Mouse (Mus musculus): ENCODE results near the gene Olfr262. TPM values are rescaled to one million over a fixed set of nuclear protein-coding genes. Genes with fewer than 3 reads are reported as not detected.
"Not testable (repeated sequence)": the region's sequence is repeated elsewhere in the genome, so short reads cannot be mapped to it uniquely, and the experiment has no call there.

Olfr262 gene
- total RNA-seq (2017): not detected in 2 replicates

- ATAC-seq (replicated peaks; ENCODE audit: low read depth, poor library complexity, severe bottlenecking): no peak
Observed at GRCm38 (mm10) chr19:12241559-12241958, at the start of gene Olfr262. Gene Olfr262 (minus strand): TSS chr19:12241659.

DNA sequence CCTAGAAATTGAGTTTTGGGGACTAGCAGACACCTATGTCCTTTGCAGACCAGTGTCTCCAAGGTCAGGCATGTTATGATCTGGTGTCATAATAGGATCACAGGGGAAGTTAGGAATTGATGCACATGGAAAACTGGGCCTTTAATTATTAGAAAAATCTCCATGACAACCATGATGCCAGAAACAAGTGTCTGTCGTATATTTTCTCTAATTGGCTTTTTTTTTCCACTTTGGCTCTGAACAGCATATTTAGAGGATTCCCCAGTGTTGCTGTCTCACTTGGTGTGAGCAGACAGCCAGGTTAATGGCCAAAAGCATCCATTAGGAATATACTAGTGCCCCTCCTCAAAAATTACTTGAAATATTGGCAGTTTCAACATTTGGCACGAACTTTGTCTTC is 38.1 kb upstream of the Olfr262 start, which contains the start of gene Olfr1434:
Gene Olfr1434 (plus strand): TSS at position 301 of the 400 bp plus-strand sequence.
- no peak for ATAC-seq (replicated peaks; ENCODE audit: low read depth, poor library complexity, severe bottlenecking)

GRCm38 (mm10) chr19:12260732-12261131 is 19.3 kb upstream of the Olfr262 start, which contains the start of gene Olfr235:
Gene Olfr235 (plus strand): TSS chr19:12261032.
- ATAC-seq (replicated peaks; ENCODE audit: low read depth, poor library complexity, severe bottlenecking): no peak

GRCm38 (mm10) chr19:12232496-12232895 is 9.0 kb downstream of the Olfr262 start, which contains the start of gene Olfr1432:
Gene Olfr1432 (minus strand): TSS chr19:12232596.
- ATAC-seq (replicated peaks; ENCODE audit: low read depth, poor library complexity, severe bottlenecking): not testable (repeated sequence)

GRCm38 (mm10) chr19:12200334-12200733 is 41.1 kb downstream of the Olfr262 start, which contains the start of gene Olfr1431:
Gene Olfr1431 (plus strand): TSS chr19:12200634.
- ATAC-seq (replicated peaks; ENCODE audit: low read depth, poor library complexity, severe bottlenecking): no peak

DNA sequence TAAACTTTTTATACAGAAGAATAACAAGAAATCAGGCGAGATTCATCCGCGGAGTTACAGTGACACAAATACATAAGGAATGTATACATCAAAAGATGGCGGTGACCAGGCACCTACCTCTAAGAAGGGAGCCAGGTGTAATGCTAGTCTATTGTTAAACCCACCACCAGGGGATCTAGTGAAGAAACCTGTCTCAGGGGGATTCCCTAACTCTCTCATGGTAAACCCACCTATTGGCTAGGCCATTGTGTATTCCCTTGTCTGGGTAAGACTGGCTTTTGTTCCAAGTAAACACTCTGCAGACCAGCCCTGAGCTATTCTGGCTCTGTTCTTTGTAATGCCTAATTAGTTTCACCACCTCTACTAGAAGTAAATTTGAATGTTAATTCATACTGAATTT is 42.4 kb downstream of the Olfr262 start:
- not testable (repeated sequence) for ATAC-seq (replicated peaks; ENCODE audit: low read depth, poor library complexity, severe bottlenecking)

Other genes starting within 250 kb of the Olfr262 start
- gene Olfr1423, start 200.3 kb downstream of the Olfr262 start, total RNA-seq (2017): not detected in 2 replicates
- not detected in 2 replicates for gene Olfr1424, start 179.0 kb downstream of the Olfr262 start, total RNA-seq (2017)
- gene Olfr1425, start 163.9 kb downstream of the Olfr262 start, total RNA-seq (2017): not detected in 2 replicates
- not detected in 2 replicates for gene Olfr1426, start 149.6 kb downstream of the Olfr262 start, total RNA-seq (2017)
- gene Olfr1427, start 138.3 kb downstream of the Olfr262 start, total RNA-seq (2017): not detected in 2 replicates
- not detected in 2 replicates for gene Olfr1428, start 125.8 kb downstream of the Olfr262 start, total RNA-seq (2017)
- gene Olfr76, start 118.5 kb downstream of the Olfr262 start, total RNA-seq (2017): not detected in 2 replicates
- gene Olfr1555-ps1, start 71.5 kb downstream of the Olfr262 start, total RNA-seq (2017): not detected in 2 replicates
- gene Olfr1431, start 41.0 kb downstream of the Olfr262 start, total RNA-seq (2017): not detected in 2 replicates
- not detected in 2 replicates for gene Olfr1432, start 9.1 kb downstream of the Olfr262 start, total RNA-seq (2017)
- not detected in 2 replicates for gene Olfr235, start 19.4 kb upstream of the Olfr262 start, total RNA-seq (2017)
- gene Olfr1434, start 38.2 kb upstream of the Olfr262 start, total RNA-seq (2017): not detected in 2 replicates
- not detected in 2 replicates for gene Olfr1436, start 57.5 kb upstream of the Olfr262 start, total RNA-seq (2017)
- gene Olfr1437, start 83.4 kb upstream of the Olfr262 start, total RNA-seq (2017): not detected in 2 replicates
- not detected in 2 replicates for gene Olfr1438-ps1, start 94.3 kb upstream of the Olfr262 start, total RNA-seq (2017)
- gene Olfr1440, start 145.6 kb upstream of the Olfr262 start, total RNA-seq (2017): not detected in 2 replicates
- gene Olfr1441, start 175.8 kb upstream of the Olfr262 start, total RNA-seq (2017): not detected in 2 replicates
- not detected in 2 replicates for gene Pfpl, start 186.2 kb upstream of the Olfr262 start, total RNA-seq (2017)
- gene Mpeg1, start 219.1 kb upstream of the Olfr262 start, total RNA-seq (2017): 27.4 and 39.1 TPM in 2 replicates